Mouse (Mus musculus) hindbrain, embryonic 13.5 days (tissue): ENCODE measurements at regions not wholly inside any gene's neighbourhood (a gene's known extent, or its start where the extent isn't known, plus 50 kb on each side); places are given as distances from the start of the nearest gene placed in this dataset.

Experiments
- ATAC-seq: fragments of 200-750 bp; cut with Nextera tagmentation; 2 replicates; pipeline ENCODE4 v1.8.0; 2017; ENCODE audit warnings: moderate TSS enrichment; ENCODE audit not compliant: low FRiP score
- H3K27ac ChIP-seq: fragments of 300-500 bp; sonication (generic); 2 replicates; pipeline ENCODE4 v1.5.1; 2015; ENCODE audit warnings: inconsistent platforms, mild to moderate bottlenecking, moderate library complexity
- H3K27me3 ChIP-seq: fragments of 300-500 bp; sonication (generic); 2 replicates; pipeline ENCODE4 v1.6.1; 2015; ENCODE audit warnings: mild to moderate bottlenecking, inconsistent platforms
- H3K36me3 ChIP-seq: fragments of 300-500 bp; sonication (generic); 2 replicates; pipeline ENCODE4 v1.6.1; 2015; ENCODE audit warnings: mild to moderate bottlenecking, inconsistent platforms
- H3K4me1 ChIP-seq: fragments of 300-500 bp; sonication (generic); replicated peaks from 2 replicates; pipeline ENCODE4 v1.6.1; 2015; ENCODE audit warnings: inconsistent platforms
- H3K4me2 ChIP-seq: fragments of 300-500 bp; sonication (generic); 2 replicates; pipeline ENCODE4 v1.6.1; 2015; ENCODE audit warnings: inconsistent platforms, mild to moderate bottlenecking, moderate library complexity
- H3K4me3 ChIP-seq: fragments of 300-500 bp; sonication (generic); 2 replicates; pipeline ENCODE4 v1.5.1; 2015; ENCODE audit warnings: mild to moderate bottlenecking, inconsistent platforms
- H3K9ac ChIP-seq: fragments of 300-500 bp; sonication (generic); 2 replicates; pipeline ENCODE4 v1.6.1; 2015; ENCODE audit warnings: mild to moderate bottlenecking, inconsistent platforms
- H3K9me3 ChIP-seq: fragments of 300-500 bp; sonication (generic); 2 replicates; pipeline ENCODE4 v1.6.1; 2016; ENCODE audit warnings: inconsistent platforms
- WGBS: fragments of 180-500 bp; shearing (Covaris S2); methylation state at CpG from one replicate; pipeline ENCODE4 v1.1.7; 2015; 5-methylcytosine and 5-hydroxymethylcytosine counted together

- Histone ChIP-seq H3K27ac (no peak overlapping the region), H3K4me1 (peaks cover 9% of the 10 kb centered on the region), H3K9me3 (no peaks in the 10 kb centered on the region), H3K27me3 (peaks cover 57% of the 10 kb centered on the region), H3K4me3 (no peak overlapping the region), H3K36me3 (no peaks in the 10 kb centered on the region), H3K4me2 (no peak overlapping the region), H3K9ac (no peak overlapping the region)
- ATAC-seq = no peak
- 41% methylated on average over 2 of the region's 2 CpGs for WGBS
Observed at GRCm38 (mm10) chr10:19412926-19413325, 56.6 kb downstream of the Olig3 start.

GRCm38 (mm10) chr10:19413935-19414334 lies 57.6 kb downstream of the Olig3 start:
- Histone ChIP-seq H3K9me3 (no peaks in the 10 kb centered on the region), H3K27me3 (peaks cover 49% of the 10 kb centered on the region), H3K4me2 (no peak overlapping the region), H3K27ac (no peak overlapping the region), H3K36me3 (no peaks in the 10 kb centered on the region), H3K4me1 (peaks cover 9% of the 10 kb centered on the region), H3K4me3 (no peak overlapping the region), H3K9ac (no peak overlapping the region)
- WGBS = 16% methylated on average over 5 of the region's 5 CpGs
- no peak for ATAC-seq

- H3K4me3 ChIP-seq = no peak overlapping the region
- H3K9me3 ChIP-seq = no peaks in the 10 kb centered on the region
- WGBS = 45% methylated on average over 5 of the region's 5 CpGs
- no peak overlapping the region for H3K27ac ChIP-seq
- H3K9ac ChIP-seq = no peak overlapping the region
- H3K36me3 ChIP-seq = no peaks in the 10 kb centered on the region
- ATAC-seq = 0 out of 2 replicates have a peak, but pooled peaks have one; percentile 36
- no peak overlapping the region for H3K4me2 ChIP-seq
- H3K4me1 ChIP-seq = peaks cover 9% of the 10 kb centered on the region
- H3K27me3 ChIP-seq = peaks cover 49% of the 10 kb centered on the region
Observed at GRCm38 (mm10) chr10:19414834-19415233, 58.5 kb downstream of the Olig3 start.

GRCm38 (mm10) chr10:19424030-19424429 lies 67.7 kb downstream of the Olig3 start:
- no peak for ATAC-seq
- H3K36me3 ChIP-seq = no peaks in the 10 kb centered on the region
- no peak overlapping the region for H3K9ac ChIP-seq
- H3K4me2 ChIP-seq = no peak overlapping the region
- no peak overlapping the region for H3K27ac ChIP-seq
- H3K27me3 ChIP-seq = no peaks in the 10 kb centered on the region
- no peak overlapping the region for H3K4me3 ChIP-seq
- 44% methylated on average over 1 of the region's 1 CpGs for WGBS
- no peaks in the 10 kb centered on the region for H3K9me3 ChIP-seq
- H3K4me1 ChIP-seq = 0 out of 2 replicates have a peak, but pooled peaks cover 3% of the 10 kb centered on the region

GRCm38 (mm10) chr10:19424961-19425360 lies 68.6 kb downstream of the Olig3 start:
- Histone ChIP-seq H3K36me3 (no peaks in the 10 kb centered on the region), H3K4me3 (no peak overlapping the region), H3K9me3 (no peaks in the 10 kb centered on the region), H3K27ac (no peak overlapping the region), H3K4me2 (no peak overlapping the region), H3K4me1 (0 out of 2 replicates have a peak, but pooled peaks cover 3% of the 10 kb centered on the region), H3K9ac (no peak overlapping the region), H3K27me3 (no peaks in the 10 kb centered on the region; the same call in 1 of the 2 replicates)
- ATAC-seq = no peak
- WGBS = 50% methylated on average over 3 of the region's 3 CpGs

GRCm38 (mm10) chr10:19426835-19427234 lies 70.5 kb downstream of the Olig3 start:
- H3K9me3 ChIP-seq = no peaks in the 10 kb centered on the region
- H3K36me3 ChIP-seq = no peaks in the 10 kb centered on the region
- H3K27me3 ChIP-seq = no peaks in the 10 kb centered on the region; the same call in 1 of the 2 replicates
- 61% methylated on average over 3 of the region's 3 CpGs for WGBS
- H3K4me2 ChIP-seq = no peak overlapping the region
- ATAC-seq = peak; percentile 49
- H3K9ac ChIP-seq = no peak overlapping the region
- H3K4me1 ChIP-seq = 0 out of 2 replicates have a peak, but pooled peaks cover 3% of the 10 kb centered on the region
- no peak overlapping the region for H3K4me3 ChIP-seq
- no peak overlapping the region for H3K27ac ChIP-seq

GRCm38 (mm10) chr10:19432515-19432914 lies 76.2 kb downstream of the Olig3 start:
- Histone ChIP-seq H3K36me3 (no peaks in the 10 kb centered on the region), H3K9ac (no peak overlapping the region)

GRCm38 (mm10) chr10:19434661-19435060 lies 78.3 kb downstream of the Olig3 start:
- no peaks in the 10 kb centered on the region for H3K9me3 ChIP-seq
- H3K9ac ChIP-seq = no peak overlapping the region
- no peaks in the 10 kb centered on the region for H3K36me3 ChIP-seq
- H3K4me3 ChIP-seq = no peak overlapping the region
- H3K27ac ChIP-seq = no peak overlapping the region
- peaks cover 46% of the 10 kb centered on the region for H3K27me3 ChIP-seq
- ATAC-seq = no peak
- H3K4me2 ChIP-seq = no peak overlapping the region
- H3K4me1 ChIP-seq = no peaks in the 10 kb centered on the region
- 85% methylated on average over 6 of the region's 6 CpGs for WGBS

More at GRCm38 (mm10) chr10:19432515-19432914, 76.2 kb downstream of the Olig3 start:
- WGBS = 87% methylated on average over 4 of the region's 4 CpGs
- Histone ChIP-seq H3K27me3 (peaks cover 29% of the 10 kb centered on the region), H3K9me3 (no peaks in the 10 kb centered on the region), H3K4me2 (no peak overlapping the region), H3K27ac (no peak overlapping the region), H3K4me3 (no peak overlapping the region), H3K4me1 (no peaks in the 10 kb centered on the region)
- ATAC-seq = no peak

GRCm38 (mm10) chr10:19441807-19442206 lies 85.5 kb downstream of the Olig3 start:
- 8% methylated on average over 12 of the region's 12 CpGs for WGBS
- ATAC-seq = no peak; the same call in 1 of the 2 replicates
- Histone ChIP-seq H3K9me3 (no peaks in the 10 kb centered on the region), H3K36me3 (no peaks in the 10 kb centered on the region), H3K27ac (no peak overlapping the region), H3K27me3 (peaks cover 81% of the 10 kb centered on the region), H3K4me1 (peaks cover 7% of the 10 kb centered on the region), H3K4me3 (no peak overlapping the region), H3K9ac (no peak overlapping the region), H3K4me2 (peak overlapping the region; percentile 29; the same call in 1 of the 2 replicates)

GRCm38 (mm10) chr10:19443516-19443915 lies 87.2 kb downstream of the Olig3 start:
- Histone ChIP-seq H3K4me3 (no peak overlapping the region), H3K4me1 (peaks cover 7% of the 10 kb centered on the region), H3K27ac (no peak overlapping the region), H3K27me3 (peaks cover 82% of the 10 kb centered on the region), H3K4me2 (no peak overlapping the region), H3K9me3 (no peaks in the 10 kb centered on the region), H3K36me3 (no peaks in the 10 kb centered on the region), H3K9ac (no peak overlapping the region)
- WGBS = 11% methylated on average over 8 of the region's 8 CpGs
- no peak for ATAC-seq

GRCm38 (mm10) chr10:19448838-19449559 lies 92.7 kb downstream of the Olig3 start:
- WGBS = 10% methylated on average over 12 of the region's 12 CpGs
- peaks cover 81% of the 10 kb centered on the region for H3K27me3 ChIP-seq
- H3K9me3 ChIP-seq = no peaks in the 10 kb centered on the region
- H3K4me3 ChIP-seq = no peak overlapping the region
- no peaks in the 10 kb centered on the region for H3K4me1 ChIP-seq
- no peaks in the 10 kb centered on the region for H3K36me3 ChIP-seq
- H3K4me2 ChIP-seq = no peak overlapping the region
- H3K27ac ChIP-seq = no peak overlapping the region
- ATAC-seq = no peak
- no peak overlapping the region for H3K9ac ChIP-seq

- Histone ChIP-seq H3K27me3 (peaks cover 78% of the 10 kb centered on the region), H3K9me3 (no peaks in the 10 kb centered on the region), H3K4me3 (peak overlapping the region; percentile 15; the same call in 1 of the 2 replicates), H3K27ac (no peak overlapping the region), H3K9ac (peak overlapping the region; percentile 61; the same call in 1 of the 2 replicates), H3K4me1 (peaks cover 6% of the 10 kb centered on the region; the same call in 1 of the 2 replicates), H3K36me3 (no peaks in the 10 kb centered on the region), H3K4me2 (peak overlapping the region; percentile 44)
- ATAC-seq = 0 out of 2 replicates have a peak, but pooled peaks have one; percentile 65
- WGBS = 19% methylated on average over 11 of the region's 11 CpGs
Observed at GRCm38 (mm10) chr10:19459053-19459452, 102.7 kb downstream of the Olig3 start.

GRCm38 (mm10) chr10:19459709-19460108 lies 103.4 kb downstream of the Olig3 start:
- Histone ChIP-seq H3K27me3 (peaks cover 78% of the 10 kb centered on the region), H3K9me3 (no peaks in the 10 kb centered on the region), H3K4me1 (peaks cover 6% of the 10 kb centered on the region; the same call in 1 of the 2 replicates), H3K27ac (no peak overlapping the region), H3K36me3 (no peaks in the 10 kb centered on the region), H3K4me3 (no peak overlapping the region), H3K9ac (no peak overlapping the region), H3K4me2 (no peak overlapping the region)
- ATAC-seq = no peak
- 41% methylated on average over 5 of the region's 5 CpGs for WGBS
